ENCODE assay signal across 13 mouse cellular contexts in genomic region chr4:104760878-104761624, GRCm38 (mm10). TPM values are rescaled to one million over a fixed set of nuclear protein-coding genes. Genes with fewer than 3 reads are reported as not detected.
A peak's percentile ranks its signal among the peaks of the same experiment; 100 is the strongest.
DNase-seq lines count a peak whose midpoint lies in the region; ATAC-seq lines count a peak whose summit lies in the region.
"Had no signal": no experiment of that assay in that cellular context is flagged by ENCODE, and none has a peak within 500 bp of the region (broad histone marks: within the 10 kb centered on the region; RNA-seq: fewer than 3 reads in every experiment).

No protein-coding gene starts in this region.

- H3K9me3 ChIP-seq in neural tube, embryonic 11.5 days (ENCODE audit: control insufficient read depth, low read length): no peaks in the 10 kb centered on the region
- H3K9me3 ChIP-seq in hindbrain, embryonic 11.5 days (ENCODE audit: control insufficient read depth, low read length): no peaks in the 10 kb centered on the region
- H3K9me3 ChIP-seq in midbrain, embryonic 14.5 days (ENCODE audit: control insufficient read depth, low read length): no peaks in the 10 kb centered on the region
- H3K9me3 ChIP-seq: embryonic facial prominence, embryonic 13.5 days had no signal

- peak; percentile 20 for DNase-seq in neural tube, embryonic 11.5 days (ENCODE audit: low spot score)
- DNase-seq in neural tube, embryonic 10.5 days (ENCODE audit: extremely low spot score, low spot score): no peak
- DNase-seq in hindbrain, embryonic 11.5 days (ENCODE audit: low spot score): peak; percentile 41
- peak; percentile 85 for DNase-seq in midbrain, embryonic 14.5 days
- DNase-seq in right cerebral cortex, postnatal 4 days: peak; percentile 20
- no peak for DNase-seq in thymus, postnatal 0 days (ENCODE audit: low spot score)
- no peak for DNase-seq in adrenal gland, postnatal 10 days
- no peak for DNase-seq in layer of hippocampus, adult 9-10 months (ENCODE audit: low spot score)
- DNase-seq: gastrocnemius, postnatal 14 days; lung, embryonic 14.5 days; thymus, postnatal 4 days had no signal

- H3K36me3 ChIP-seq in neural tube, embryonic 11.5 days (ENCODE audit: control insufficient read depth, insufficient read depth, low read length): no peaks in the 10 kb centered on the region
- H3K36me3 ChIP-seq in hindbrain, embryonic 11.5 days (ENCODE audit: control insufficient read depth, insufficient read depth, low read length): no peaks in the 10 kb centered on the region
- H3K36me3 ChIP-seq in midbrain, embryonic 14.5 days (ENCODE audit: control insufficient read depth, insufficient read depth, low read length): no peaks in the 10 kb centered on the region
- H3K36me3 ChIP-seq: embryonic facial prominence, embryonic 13.5 days had no signal

- H3K4me1 ChIP-seq in neural tube, embryonic 11.5 days (ENCODE audit: control insufficient read depth, insufficient read depth, low read length): no peaks in the 10 kb centered on the region
- no peaks in the 10 kb centered on the region for H3K4me1 ChIP-seq in hindbrain, embryonic 11.5 days (replicated peaks; ENCODE audit: control insufficient read depth, insufficient read depth, low read length)
- 0 out of 2 replicates have a peak, but pooled peaks cover 9% of the 10 kb centered on the region for H3K4me1 ChIP-seq in midbrain, embryonic 14.5 days (ENCODE audit: control insufficient read depth, insufficient read depth, low read length)

- H3K27ac ChIP-seq in neural tube, embryonic 11.5 days (ENCODE audit: low read depth, low read length): no peak overlapping the region
- H3K27ac ChIP-seq in hindbrain, embryonic 11.5 days (ENCODE audit: low read depth, low read length): peak overlapping the region; percentile 58
- peak overlapping the region; percentile 77 for H3K27ac ChIP-seq in midbrain, embryonic 14.5 days (replicated peaks; ENCODE audit: low read depth, low read length)
- H3K27ac ChIP-seq: embryonic facial prominence, embryonic 13.5 days had no signal

- H3K27me3 ChIP-seq in neural tube, embryonic 11.5 days (ENCODE audit: control insufficient read depth, insufficient read depth, low read length): no peaks in the 10 kb centered on the region
- no peaks in the 10 kb centered on the region for H3K27me3 ChIP-seq in hindbrain, embryonic 11.5 days (ENCODE audit: control insufficient read depth, insufficient read depth, low read length)
- no peaks in the 10 kb centered on the region for H3K27me3 ChIP-seq in midbrain, embryonic 14.5 days (ENCODE audit: control insufficient read depth, insufficient read depth, low read length)
- H3K27me3 ChIP-seq: embryonic facial prominence, embryonic 13.5 days had no signal

- H3K4me3 ChIP-seq in neural tube, embryonic 11.5 days (ENCODE audit: low read depth, low read length): no peak overlapping the region
- H3K4me3 ChIP-seq in hindbrain, embryonic 11.5 days (ENCODE audit: low read depth, low read length): no peak overlapping the region
- H3K4me3 ChIP-seq in midbrain, embryonic 14.5 days (replicated peaks; ENCODE audit: low read depth, low read length): no peak overlapping the region
- H3K4me3 ChIP-seq: embryonic facial prominence, embryonic 13.5 days had no signal

- no peak overlapping the region for H3K4me2 ChIP-seq in neural tube, embryonic 11.5 days (ENCODE audit: low read depth)
- no peak overlapping the region for H3K4me2 ChIP-seq in hindbrain, embryonic 11.5 days (replicated peaks; ENCODE audit: low read depth, low read length)
- H3K4me2 ChIP-seq in midbrain, embryonic 14.5 days (ENCODE audit: low read length): peak overlapping the region; percentile 23
- H3K4me2 ChIP-seq: embryonic facial prominence, embryonic 13.5 days; lung, embryonic 14.5 days had no signal

- ATAC-seq in neural tube, embryonic 11.5 days (ENCODE audit: insufficient read depth, low FRiP score, low TSS enrichment): no peak
- peak; percentile 78 for ATAC-seq in hindbrain, embryonic 11.5 days (ENCODE audit: low FRiP score)
- peak; percentile 84 for ATAC-seq in midbrain, embryonic 14.5 days (ENCODE audit: low FRiP score, low TSS enrichment)

- WGBS in neural tube, embryonic 11.5 days: 78% methylated on average over 13 of the region's 13 CpGs
- WGBS in hindbrain, embryonic 11.5 days: 65% methylated on average over 13 of the region's 13 CpGs
- 13% methylated on average over 13 of the region's 13 CpGs for WGBS in midbrain, embryonic 14.5 days

- no peak overlapping the region for H3K9ac ChIP-seq in neural tube, embryonic 11.5 days (ENCODE audit: low read length)
- H3K9ac ChIP-seq in hindbrain, embryonic 11.5 days (ENCODE audit: low read depth, low read length): no peak overlapping the region
- H3K9ac ChIP-seq in midbrain, embryonic 14.5 days (replicated peaks; ENCODE audit: low read length): no peak overlapping the region; the same call in 1 of the 2 replicates
- H3K9ac ChIP-seq: embryonic facial prominence, embryonic 13.5 days; lung, embryonic 14.5 days had no signal

RNA-seq across cellular contexts. Expression of gene C8b, which starts 5.1 kb away (rescaled TPM):
- 0.13 TPM in 1 of 2 replicates, not detected in the other for polyA plus RNA-seq in neural tube, embryonic 11.5 days (2014; fragmentation: Nextera tagmentation; extraction: Ambion mirVana)
- polyA plus RNA-seq in hindbrain, embryonic 11.5 days (2014; fragmentation: Nextera tagmentation; extraction: Ambion mirVana): not detected in 2 replicates
- 0.22 TPM in 1 of 2 replicates, not detected in the other for polyA plus RNA-seq in midbrain, embryonic 14.5 days (2014; fragmentation: Nextera tagmentation; extraction: Ambion mirVana)
- 0.08 and 0.10 TPM in 2 replicates for polyA plus RNA-seq in thymus, postnatal 0 days (2015; fragmentation: Nextera tagmentation; extraction: Ambion mirVana)
- total RNA-seq in adrenal gland, postnatal 10 days (2021): 10 to 100 TPM in 1 of 2 experiments, 1 to 10 TPM in 1; 5.9 to 12.8 TPM
- total RNA-seq: gastrocnemius, postnatal 14 days had no signal
- polyA plus RNA-seq: embryonic facial prominence, embryonic 13.5 days; lung, embryonic 14.5 days; spleen, adult 2 months had no signal

Comparison
In these comparisons a context has a peak if more than half of its experiments do, and no peak if none do; other contexts are left out.
1. DNase-seq: peak in neural tube, embryonic 11.5 days (single experiment), hindbrain, embryonic 11.5 days (single experiment), midbrain, embryonic 14.5 days (single experiment) and right cerebral cortex, postnatal 4 days (single experiment); none in neural tube, embryonic 10.5 days (single experiment), thymus, postnatal 0 days (single experiment), adrenal gland, postnatal 10 days (single experiment) and layer of hippocampus, adult 9-10 months (single experiment).